Mouse (Mus musculus) thymus, adult 2 months (tissue): ENCODE data around the gene Cacna2d3. TPM values are rescaled to one million over a fixed set of nuclear protein-coding genes. Genes with fewer than 3 reads are reported as not detected.
A peak's percentile ranks its signal among the peaks of the same experiment; 100 is the strongest.

ENCODE experiments used
- DNase-seq: peaks from one replicate; pipeline ENCODE4 v3.0.0; 2021
- H3K27ac ChIP-seq: fragments of 200-500 bp; 2 replicates; pipeline ENCODE4 v1.5.1; 2012; ENCODE audit warnings: low read length, control low read depth; ENCODE audit not compliant: control insufficient read depth, insufficient read depth
- H3K27me3 ChIP-seq: fragments of 200-500 bp; 2 replicates; pipeline ENCODE4 v1.6.1; 2012; ENCODE audit warnings: mild to moderate bottlenecking, low read length, moderate library complexity, mixed read lengths; ENCODE audit not compliant: control insufficient read depth, insufficient read depth
- H3K36me3 ChIP-seq: fragments of 200-500 bp; 2 replicates; pipeline ENCODE4 v1.6.1; 2012; ENCODE audit warnings: mild to moderate bottlenecking, low read length, moderate library complexity; ENCODE audit not compliant: control insufficient read depth, insufficient read depth
- H3K4me1 ChIP-seq: fragments of 200-500 bp; replicated peaks from 2 replicates; pipeline ENCODE4 v1.6.1; 2012; ENCODE audit warnings: low read length; ENCODE audit not compliant: control insufficient read depth, insufficient read depth
- H3K4me3 ChIP-seq: fragments of 200-500 bp; 2 replicates; pipeline ENCODE4 v1.5.1; 2012; ENCODE audit warnings: mild to moderate bottlenecking, low read length, control low read depth, moderate library complexity; ENCODE audit not compliant: control insufficient read depth, insufficient read depth
- CTCF ChIP-seq: fragments of 200-500 bp; IDR thresholded peaks from 2 replicates; pipeline ENCODE4 v1.5.1; 2012; ENCODE audit warnings: mild to moderate bottlenecking, control low read depth, low read length, moderate library complexity, borderline replicate concordance; ENCODE audit not compliant: control insufficient read depth, poor library complexity, insufficient read depth; ENCODE audit errors: extremely low read depth
- POLR2A ChIP-seq: fragments of 200-500 bp; IDR thresholded peaks from 2 replicates; pipeline ENCODE4 v1.6.1; 2012; ENCODE audit warnings: mild to moderate bottlenecking, low read length, control low read depth, moderate library complexity; ENCODE audit not compliant: control insufficient read depth, poor library complexity, insufficient read depth; ENCODE audit errors: extremely low read depth
- WGBS: fragments of 180-500 bp; shearing (Covaris S2); methylation state at CpG from one replicate; pipeline ENCODE4 v1.1.7; 2018; 5-methylcytosine and 5-hydroxymethylcytosine counted together
- polyA plus RNA-seq: library from polyadenylated mRNA; depleted of rRNA; stranded (reverse); fragments of >200 nt; gene quantifications from 2 replicates; pipeline ENCODE4 v1.2.3, GENCODE M21; 2012

Gene Cacna2d3
- polyA plus RNA-seq, 1 experiment, result 0.08 TPM

GRCm38 (mm10) chr14:29110351-29111091 is 611.1 kb downstream of the Cacna2d3 start:
- WGBS, result 85% methylated on average over 9 of the region's 9 CpGs
- TF ChIP-seq CTCF (no peak), POLR2A (no peak)
- H3K36me3 ChIP-seq, result no peaks in the 10 kb centered on the region
- H3K4me3 ChIP-seq, result no peak overlapping the region
- no peaks in the 10 kb centered on the region for H3K4me1 ChIP-seq
- no peak for DNase-seq
- H3K27ac ChIP-seq, result no peak overlapping the region
- H3K27me3 ChIP-seq, result no peaks in the 10 kb centered on the region

DNA sequence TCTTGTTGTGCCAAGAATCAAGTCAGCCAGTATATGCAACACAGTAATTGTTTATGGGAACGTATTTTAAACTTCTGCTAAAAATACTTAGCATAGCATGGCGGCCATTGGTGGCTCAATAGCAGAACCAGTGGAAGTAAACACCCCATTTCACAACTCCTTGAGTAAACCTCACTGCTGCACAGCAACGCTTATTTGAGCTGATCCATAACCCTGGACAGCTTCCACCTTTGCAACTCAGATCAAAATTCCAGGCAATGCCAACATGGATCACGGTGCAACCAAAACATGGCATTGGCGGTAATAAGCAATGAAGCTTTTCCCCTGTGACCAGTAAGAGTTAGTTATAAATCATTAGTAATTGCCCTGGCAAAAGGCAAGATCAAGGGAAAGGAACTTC is 614.2 kb downstream of the Cacna2d3 start:
- Histone ChIP-seq H3K4me3 (no peak overlapping the region), H3K27me3 (no peaks in the 10 kb centered on the region), H3K4me1 (no peaks in the 10 kb centered on the region), H3K27ac (no peak overlapping the region), H3K36me3 (no peaks in the 10 kb centered on the region)
- WGBS, result 90% methylated on average over 5 of the region's 5 CpGs
- TF ChIP-seq POLR2A (no peak), CTCF (no peak)
- no peak for DNase-seq

GRCm38 (mm10) chr14:29097776-29098175 is 623.9 kb downstream of the Cacna2d3 start:
- Histone ChIP-seq H3K4me1 (no peaks in the 10 kb centered on the region), H3K27me3 (no peaks in the 10 kb centered on the region), H3K27ac (no peak overlapping the region), H3K4me3 (no peak overlapping the region), H3K36me3 (no peaks in the 10 kb centered on the region)
- no peak for TF ChIP-seq POLR2A
- TF ChIP-seq CTCF, result no peak
- DNase-seq, result no peak
- WGBS, result 90% methylated on average over 12 of the region's 12 CpGs

GRCm38 (mm10) chr14:29095431-29095830 is 626.2 kb downstream of the Cacna2d3 start:
- Histone ChIP-seq H3K27me3 (no peaks in the 10 kb centered on the region), H3K4me3 (no peak overlapping the region), H3K4me1 (no peaks in the 10 kb centered on the region), H3K36me3 (no peaks in the 10 kb centered on the region), H3K27ac (no peak overlapping the region)
- no peak for DNase-seq
- WGBS, result 92% methylated on average over 5 of the region's 5 CpGs
- no peak for TF ChIP-seq CTCF
- TF ChIP-seq POLR2A, result no peak

DNA sequence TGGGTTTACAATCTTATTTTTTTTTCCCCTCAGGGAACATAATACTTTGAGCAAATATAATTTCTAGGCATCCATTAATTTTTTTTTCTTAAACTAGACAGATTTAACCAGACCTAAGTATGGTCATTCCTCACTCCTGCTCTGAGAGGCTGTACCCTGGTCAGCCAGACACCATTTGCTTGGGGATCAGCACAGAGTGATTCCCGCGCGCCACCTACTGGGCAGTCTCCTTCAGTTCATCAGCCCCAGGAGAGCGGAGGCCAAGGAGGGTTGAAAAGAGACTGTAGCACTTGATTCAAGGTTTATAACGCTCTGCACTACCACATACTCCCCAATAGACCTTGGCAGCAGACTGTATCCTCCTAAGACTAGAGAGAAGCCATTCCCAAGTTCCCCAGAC is 631.6 kb downstream of the Cacna2d3 start:
- TF ChIP-seq POLR2A (no peak), CTCF (no peak)
- no peak overlapping the region for H3K27ac ChIP-seq
- 5% methylated on average over 5 of the region's 5 CpGs for WGBS

GRCm38 (mm10) chr14:29086528-29086927 is 635.1 kb downstream of the Cacna2d3 start:
- Histone ChIP-seq H3K4me3 (no peak overlapping the region), H3K36me3 (no peaks in the 10 kb centered on the region), H3K27ac (no peak overlapping the region), H3K27me3 (no peaks in the 10 kb centered on the region), H3K4me1 (no peaks in the 10 kb centered on the region)
- TF ChIP-seq CTCF (no peak), POLR2A (no peak)
- no peak for DNase-seq
- WGBS, result 76% methylated on average over 4 of the region's 4 CpGs

More for the DNA sequence above, 631.6 kb downstream of the Cacna2d3 start:
- Histone ChIP-seq H3K27me3 (no peaks in the 10 kb centered on the region), H3K4me3 (no peak overlapping the region), H3K36me3 (no peaks in the 10 kb centered on the region), H3K4me1 (no peaks in the 10 kb centered on the region)
- peak; percentile 5 for DNase-seq

- no peaks in the 10 kb centered on the region for H3K4me1 ChIP-seq
- no peak overlapping the region for H3K27ac ChIP-seq
- no peak overlapping the region for H3K4me3 ChIP-seq
- TF ChIP-seq POLR2A (no peak), CTCF (no peak)
- 85% methylated on average over 7 of the region's 7 CpGs for WGBS
- DNase-seq, result no peak
- H3K27me3 ChIP-seq, result no peaks in the 10 kb centered on the region
- H3K36me3 ChIP-seq, result no peaks in the 10 kb centered on the region
These were observed 636.0 kb downstream of the Cacna2d3 start for GRCm38 (mm10) chr14:29085493-29086159.
